Mouse (Mus musculus) left cerebral cortex, adult 2 months (tissue): ENCODE measurements around the gene Scnn1b. TPM values are rescaled to one million over a fixed set of nuclear protein-coding genes. Genes with fewer than 3 reads are reported as not detected.

ENCODE experiments used
- DNase-seq, 2 experiments: peaks; one replicate each; pipeline ENCODE4 v3.0.0; 2021 to 2022; ENCODE audit warnings: low spot score in 2 of 2, mixed read lengths in 1 of 2; ENCODE audit errors: extremely low spot score in 1 of 2
- H3K27ac ChIP-seq: fragments of 200-600 bp; 2 replicates; pipeline ENCODE4 v1.8.1; 2022
- H3K4me3 ChIP-seq: fragments of 200-600 bp; 2 replicates; pipeline ENCODE4 v1.8.1; 2022
- CTCF ChIP-seq: fragments of 200-600 bp; IDR thresholded peaks from 2 replicates; pipeline ENCODE4 v1.8.1; 2022; ENCODE audit warnings: antibody characterized with exemption, mild to moderate bottlenecking, moderate library complexity
- intact Hi-C: fragments of 180-260 bp; cut with DNase I; formaldehyde crosslinking; loops from one replicate; pipeline ENCODE4 v1.15.1; 2025
- total RNA-seq, 2 experiments: library from RNA; stranded (reverse); gene quantifications; 2 replicates each; pipeline ENCODE4 v1.2.3; 2021

Gene Scnn1b
- total RNA-seq, 2 experiments from 2014 or later, result not detected

GRCm38 (mm10) chr7:121946196-121946595 is 81.4 kb downstream of the Scnn1b start:
- no peak for TF ChIP-seq CTCF

DNA sequence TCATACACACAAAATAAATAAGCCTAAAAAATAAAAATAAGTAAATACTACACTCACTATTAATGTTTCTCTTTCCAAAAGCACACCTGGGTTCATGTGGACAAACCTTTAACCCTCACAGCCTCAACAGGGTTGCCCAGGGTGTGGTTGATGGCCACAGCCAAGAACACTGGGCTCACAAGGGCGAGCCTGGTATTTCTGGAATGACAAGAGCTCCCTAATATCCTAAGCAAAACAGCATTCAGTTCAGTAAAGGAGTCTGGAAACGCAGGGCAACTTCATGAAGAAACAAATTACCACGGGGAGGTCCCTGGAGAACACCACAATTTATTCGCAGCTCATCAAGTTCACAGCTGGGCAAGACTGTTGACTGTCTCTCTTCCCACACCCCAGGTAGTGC is 82.7 kb downstream of the Scnn1b start:
- no peak for TF ChIP-seq CTCF
- Histone ChIP-seq H3K27ac (no peak overlapping the region), H3K4me3 (no peak overlapping the region)
- DNase-seq, result no peak
- intact Hi-C loops, result no loop called here

More at GRCm38 (mm10) chr7:121946196-121946595, 81.4 kb downstream of the Scnn1b start:
- H3K4me3 ChIP-seq, result no peak overlapping the region
- no peak for DNase-seq
- H3K27ac ChIP-seq, result no peak overlapping the region
- intact Hi-C loops, result no loop called here

GRCm38 (mm10) chr7:121954891-121955669 is 90.2 kb downstream of the Scnn1b start:
- intact Hi-C loops, result no loop called here
- no peak for DNase-seq
- no peak for TF ChIP-seq CTCF
- H3K27ac ChIP-seq, result no peak overlapping the region
- H3K4me3 ChIP-seq, result no peak overlapping the region

DNA sequence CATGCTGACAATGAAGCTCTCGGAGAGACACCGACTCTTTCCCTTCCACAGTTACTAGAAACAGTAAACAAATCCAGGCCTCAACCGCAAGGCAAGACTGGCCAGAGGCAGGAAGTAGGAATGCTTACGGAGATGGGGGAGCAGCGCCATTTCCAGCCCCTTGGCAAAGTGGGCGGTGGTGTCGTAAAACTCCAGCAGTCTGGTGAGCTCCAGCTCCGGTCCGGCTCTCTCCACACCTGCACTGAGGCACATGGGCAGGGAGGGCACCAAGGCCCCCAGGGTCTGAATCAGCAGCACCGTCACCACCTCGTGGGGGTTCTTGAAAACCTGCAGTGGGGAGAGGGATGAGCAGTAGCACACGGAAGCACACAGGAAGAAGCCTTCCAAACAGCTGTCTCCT is 91.0 kb downstream of the Scnn1b start:
- no peak overlapping the region for H3K27ac ChIP-seq
- H3K4me3 ChIP-seq, result no peak overlapping the region
- intact Hi-C loops, result no loop called here
- no peak for DNase-seq
- no peak for TF ChIP-seq CTCF

DNA sequence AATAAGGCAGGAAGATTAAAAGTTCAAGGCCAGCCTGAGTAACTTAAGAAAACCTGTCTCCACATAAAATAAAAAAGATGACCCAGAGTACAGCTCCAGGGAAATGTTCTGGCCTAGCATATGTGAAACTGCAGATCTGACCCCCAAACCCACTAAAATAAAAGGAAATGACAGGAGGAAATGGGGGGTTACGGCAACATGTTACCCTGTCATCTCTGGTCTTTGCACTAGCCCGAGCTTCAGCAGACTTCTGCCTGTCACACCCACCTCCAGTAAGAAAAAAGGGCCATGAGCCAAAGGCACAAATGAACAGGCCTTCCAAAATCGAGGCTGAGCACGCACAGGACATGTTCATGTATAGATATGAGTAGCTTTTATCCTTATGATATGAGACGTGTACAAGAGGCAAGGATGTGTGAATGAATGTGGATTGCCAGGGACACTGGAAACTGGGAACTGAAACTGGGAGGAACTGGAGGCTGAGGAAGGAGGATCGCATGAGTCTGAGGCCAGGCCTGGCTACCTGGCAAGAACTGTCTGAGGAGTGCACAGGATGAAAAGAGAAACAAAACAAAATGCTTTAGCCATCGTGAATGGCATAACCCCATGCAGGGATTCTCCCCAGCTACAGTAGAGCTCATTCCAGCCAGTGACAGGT is 97.2 kb downstream of the Scnn1b start:
- intact Hi-C loops, result loop anchor here (5.0 to 10.0 kb wide), 2 partner anchors 475 to 567 kb away; partner anchors contain the start of gene Hs3st2
- TF ChIP-seq CTCF, result no peak
- no peak overlapping the region for H3K4me3 ChIP-seq
- no peak for DNase-seq
- no peak overlapping the region for H3K27ac ChIP-seq

- TF ChIP-seq CTCF, result no peak
- no peak for DNase-seq
- Histone ChIP-seq H3K27ac (no peak overlapping the region), H3K4me3 (no peak overlapping the region)
- intact Hi-C loops, result loop anchor here (5.0 to 10.0 kb wide), 2 partner anchors 475 to 568 kb away; partner anchors contain the start of gene Hs3st2
Measured at GRCm38 (mm10) chr7:121962571-121962959, 97.7 kb downstream of the Scnn1b start.

DNA sequence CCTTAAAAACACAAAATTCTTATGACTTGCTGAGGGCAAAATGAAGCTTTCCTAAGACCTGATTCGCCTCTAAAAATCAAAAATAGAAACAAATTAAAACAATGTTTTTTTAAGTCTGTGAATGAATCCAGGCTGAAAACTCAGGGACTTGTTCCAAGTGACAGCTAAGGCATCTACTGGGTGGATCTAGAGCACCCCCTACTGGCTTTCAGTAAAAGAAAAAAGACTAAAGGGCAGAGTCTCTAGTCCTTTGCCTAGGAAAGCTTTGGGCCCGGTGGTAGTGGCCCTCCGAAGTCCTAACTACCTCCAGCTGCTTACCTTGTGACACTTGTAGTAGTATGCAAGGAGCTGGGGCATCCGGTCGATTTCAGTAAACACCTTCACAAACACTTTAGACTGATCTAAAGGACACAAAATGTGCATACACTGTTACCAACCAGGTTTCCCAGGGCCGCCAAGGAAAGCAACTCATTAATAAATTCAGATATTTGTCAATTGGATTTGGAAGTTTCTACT is 99.1 kb downstream of the Scnn1b start:
- Histone ChIP-seq H3K27ac (no peak overlapping the region), H3K4me3 (no peak overlapping the region)
- intact Hi-C loops, result loop anchor here (1.0 to 10.0 kb wide), 3 partner anchors 230 to 569 kb away; partner anchors contain the start of genes Hs3st2 and Scnn1g
- DNase-seq, result peak in 1 of 2 experiments; percentile 38
- peak; percentile 85 for TF ChIP-seq CTCF

DNA sequence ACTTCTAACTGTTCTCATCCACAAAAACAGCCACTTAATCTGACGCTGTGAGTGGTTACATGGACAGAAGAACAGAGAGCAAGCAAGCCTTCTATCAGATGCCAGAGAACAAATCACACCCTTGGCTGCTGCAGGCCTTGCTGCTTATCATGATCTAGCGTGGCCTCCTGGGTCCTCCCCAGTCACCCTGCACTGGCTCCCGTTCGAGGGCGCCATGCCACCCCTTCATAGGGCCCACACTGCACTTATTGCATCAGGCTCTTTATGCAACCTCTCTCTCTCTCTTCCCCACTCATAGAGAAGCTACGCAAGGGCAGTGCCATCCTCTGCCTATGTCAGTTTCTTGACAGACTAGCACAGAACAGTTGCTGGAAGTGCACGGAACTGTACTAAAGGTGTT is 101.3 kb downstream of the Scnn1b start:
- H3K27ac ChIP-seq, result no peak overlapping the region
- TF ChIP-seq CTCF, result no peak
- no peak for DNase-seq
- intact Hi-C loops, result loop anchor here (10.0 kb wide), 1 partner anchor 571 kb away; the partner anchor contains the start of gene Hs3st2
- no peak overlapping the region for H3K4me3 ChIP-seq

Other genes with a start within 250 kb of the Scnn1b start
- 10 to 100 TPM; 80.8 to 81.3 TPM for gene Usp31, start 157.8 kb upstream of the Scnn1b start, total RNA-seq
- gene Scnn1g, start 130.6 kb upstream of the Scnn1b start, total RNA-seq, result under 1 TPM; 0.11 to 0.12 TPM
- gene Cog7, start 116.7 kb downstream of the Scnn1b start, total RNA-seq, result 10 to 100 TPM; 45.5 to 45.8 TPM
- gene Gga2, start 156.2 kb downstream of the Scnn1b start, total RNA-seq, result 10 to 100 TPM; 31.2 to 34.6 TPM
- gene Ubfd1, start 202.1 kb downstream of the Scnn1b start, total RNA-seq, result 10 to 100 TPM; 59.2 to 60.4 TPM
- 1 to 10 TPM; 7.5 to 8.2 TPM for gene Ears2, start 202.2 kb downstream of the Scnn1b start, total RNA-seq
- 100 to 1,000 TPM; 260 to 276 TPM for gene Ndufab1, start 236.8 kb downstream of the Scnn1b start, total RNA-seq